Mouse (Mus musculus): ENCODE results near the gene Xirp1.

GRCm38 (mm10) chr9:119991310-119991709 is 32.1 kb downstream of the Xirp1 start:
- no peak for TF ChIP-seq POLR2A (IDR thresholded peaks at IDR 0.05; ENCODE audit: low read depth, low read length)
- TF ChIP-seq CTCF (IDR thresholded peaks at IDR 0.05; ENCODE audit: extremely low read depth, insufficient read length, insufficient replicate concordance, low read depth, low read length), result no peak
